Mouse (Mus musculus): ENCODE data around the gene Zdhhc16. TPM values are rescaled to one million over a fixed set of nuclear protein-coding genes. Genes with fewer than 3 reads are reported as not detected.
A peak's percentile ranks its signal among the peaks of the same experiment; 100 is the strongest.

Gene Zdhhc16
- 37.7 and 38.4 TPM in 2 replicates for polyA plus RNA-seq (2015; fragmentation: Nextera tagmentation; extraction: Ambion mirVana)

DNA sequence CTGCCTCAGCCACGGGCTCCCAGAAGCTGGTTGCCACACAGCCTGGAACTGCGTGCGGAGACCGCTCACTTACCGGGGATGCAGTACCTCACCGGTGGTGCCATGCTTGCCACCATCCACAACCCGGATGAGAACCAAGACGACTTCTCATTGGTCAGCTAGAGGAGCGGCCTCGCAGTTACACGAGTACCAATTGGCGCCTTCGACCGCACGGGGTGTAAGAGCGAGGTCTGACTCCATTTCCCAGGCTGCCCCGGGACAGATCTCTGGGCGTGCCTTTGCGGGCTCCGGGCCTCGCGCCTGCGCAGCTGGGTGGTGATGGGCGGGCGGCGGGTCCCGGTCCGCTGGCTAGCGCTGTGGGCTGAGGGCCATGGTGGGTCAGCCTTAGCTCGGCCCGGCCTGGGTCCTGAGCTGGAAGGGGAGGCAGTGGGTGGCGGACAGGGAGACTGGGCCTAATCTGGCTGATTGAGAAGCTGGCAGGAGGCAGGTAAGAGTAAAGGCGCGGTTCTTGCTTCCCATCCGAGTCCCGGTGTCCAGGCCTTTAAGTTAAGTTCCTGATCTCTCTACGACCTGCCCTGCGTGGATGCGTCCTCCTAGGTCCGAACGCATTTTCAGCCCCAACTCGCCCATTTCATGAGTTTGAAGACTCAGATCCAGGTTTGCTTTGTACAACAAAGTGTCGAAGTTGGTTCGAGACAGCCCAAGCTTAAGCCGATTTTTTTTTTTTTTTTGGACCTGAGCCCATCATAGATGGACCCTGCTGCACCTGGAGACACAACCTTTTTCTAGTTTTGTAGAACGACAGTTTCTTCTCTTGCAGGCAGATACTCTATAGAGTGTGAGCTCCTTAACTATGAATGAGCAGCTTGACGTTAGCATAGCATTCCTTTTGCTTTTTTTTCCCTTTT, at the start of gene Zdhhc16, which contains the start of gene Exosc1:
TSS of gene Zdhhc16 (plus strand) at position 302 of the 908 bp plus-strand sequence.
TSS of gene Exosc1 (minus strand) at position 245 of the 908 bp plus-strand sequence.
- 0 out of 2 replicates have a peak, but pooled peaks have one; percentile 1 for TF ChIP-seq CTCF (IDR thresholded peaks at IDR 0.05; ENCODE audit: low read depth)
- peak within 1 kb of the TSS; percentile 67 for H3K9ac ChIP-seq (ENCODE audit: low read depth, low read length)
- peak; percentile 100 for ATAC-seq
- peak within 1 kb of the TSS; percentile 90 for H3K4me2 ChIP-seq (replicated peaks; ENCODE audit: low read depth)
- H3K4me3 ChIP-seq (ENCODE audit: low read depth, low read length) = peak within 1 kb of the TSS; percentile 90
- no peaks in the 10 kb centered on the region for H3K27me3 ChIP-seq (replicated peaks; ENCODE audit: control insufficient read depth, insufficient read depth, low read length)
- peaks cover 15% of the 10 kb centered on the region for H3K36me3 ChIP-seq (ENCODE audit: control insufficient read depth, insufficient read depth)
- under 1% methylated on average over 47 of the region's 47 CpGs for WGBS
- H3K4me1 ChIP-seq (replicated peaks; ENCODE audit: control insufficient read depth, insufficient read depth, low read length) = peaks cover 5% of the 10 kb centered on the region; the same call in 1 of the 2 replicates
- H3K27ac ChIP-seq (ENCODE audit: low read depth, low read length) = peak within 1 kb of the TSS; percentile 28; the same call in 1 of the 2 replicates
- no peaks in the 10 kb centered on the region for H3K9me3 ChIP-seq (ENCODE audit: control insufficient read depth)

DNA sequence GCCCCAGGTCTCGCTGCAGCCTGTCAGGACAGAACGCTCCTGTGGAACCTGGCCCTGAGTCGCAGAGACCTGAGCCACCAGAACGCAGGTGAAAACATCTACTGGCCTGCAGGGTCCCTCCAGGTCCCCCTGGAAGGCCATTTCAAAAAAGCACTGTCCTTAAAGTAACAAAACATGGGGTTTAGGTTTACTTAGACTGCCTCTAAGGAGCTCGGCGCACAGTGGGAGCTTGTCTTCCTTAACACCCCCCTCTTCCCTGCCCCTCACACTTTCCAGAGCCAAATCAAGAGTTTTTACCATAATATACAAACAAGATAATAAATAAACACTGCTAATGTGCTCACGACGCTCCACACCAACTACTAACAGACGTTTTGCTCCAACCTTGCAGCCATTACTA, 49.4 kb upstream of the Zdhhc16 start:
- H3K4me3 ChIP-seq (ENCODE audit: low read depth, low read length) = no peak overlapping the region
- WGBS = 93% methylated on average over 9 of the region's 9 CpGs
- H3K4me1 ChIP-seq (replicated peaks; ENCODE audit: control insufficient read depth, insufficient read depth, low read length) = 0 out of 2 replicates have a peak, but pooled peaks cover 2% of the 10 kb centered on the region
- H3K36me3 ChIP-seq (ENCODE audit: control insufficient read depth, insufficient read depth) = peaks cover 55% of the 10 kb centered on the region
- no peak overlapping the region for H3K27ac ChIP-seq (ENCODE audit: low read depth, low read length)
- no peak overlapping the region for H3K4me2 ChIP-seq (replicated peaks; ENCODE audit: low read depth)
- H3K9ac ChIP-seq (ENCODE audit: low read depth, low read length) = no peak overlapping the region
- TF ChIP-seq CTCF (IDR thresholded peaks at IDR 0.05; ENCODE audit: low read depth) = no peak
- H3K9me3 ChIP-seq (ENCODE audit: control insufficient read depth) = no peaks in the 10 kb centered on the region
- ATAC-seq = no peak
- no peaks in the 10 kb centered on the region for H3K27me3 ChIP-seq (replicated peaks; ENCODE audit: control insufficient read depth, insufficient read depth, low read length)

DNA sequence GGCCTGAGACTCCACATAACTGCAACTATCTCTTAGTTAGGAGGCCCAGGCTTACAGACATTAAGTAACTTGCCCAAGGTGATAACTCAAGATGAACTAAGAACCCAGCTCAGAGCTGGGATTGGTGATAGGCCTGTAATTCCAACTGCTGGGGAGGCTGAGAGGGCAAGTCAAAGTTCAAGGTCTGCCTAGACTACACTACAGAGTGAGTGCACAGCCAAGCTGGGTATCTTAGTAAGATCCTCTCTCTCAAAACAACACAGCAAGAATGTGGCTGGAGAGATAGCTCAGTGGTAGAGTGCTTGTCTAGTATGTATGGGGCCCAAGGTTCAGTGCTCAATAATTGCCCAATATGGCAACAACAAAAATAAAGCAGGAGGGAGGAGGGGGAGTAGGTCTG, 45.1 kb upstream of the Zdhhc16 start:
- H3K4me1 ChIP-seq (replicated peaks; ENCODE audit: control insufficient read depth, insufficient read depth, low read length) = 0 out of 2 replicates have a peak, but pooled peaks cover 2% of the 10 kb centered on the region
- H3K27me3 ChIP-seq (replicated peaks; ENCODE audit: control insufficient read depth, insufficient read depth, low read length) = no peaks in the 10 kb centered on the region
- H3K36me3 ChIP-seq (ENCODE audit: control insufficient read depth, insufficient read depth) = peaks cover 37% of the 10 kb centered on the region
- H3K4me2 ChIP-seq (replicated peaks; ENCODE audit: low read depth) = no peak overlapping the region
- no peak overlapping the region for H3K4me3 ChIP-seq (ENCODE audit: low read depth, low read length)
- ATAC-seq = peak; percentile 84
- no peak for TF ChIP-seq CTCF (IDR thresholded peaks at IDR 0.05; ENCODE audit: low read depth)
- H3K9me3 ChIP-seq (ENCODE audit: control insufficient read depth) = no peaks in the 10 kb centered on the region
- H3K27ac ChIP-seq (ENCODE audit: low read depth, low read length) = peak overlapping the region; percentile 68
- H3K9ac ChIP-seq (ENCODE audit: low read depth, low read length) = no peak overlapping the region

DNA sequence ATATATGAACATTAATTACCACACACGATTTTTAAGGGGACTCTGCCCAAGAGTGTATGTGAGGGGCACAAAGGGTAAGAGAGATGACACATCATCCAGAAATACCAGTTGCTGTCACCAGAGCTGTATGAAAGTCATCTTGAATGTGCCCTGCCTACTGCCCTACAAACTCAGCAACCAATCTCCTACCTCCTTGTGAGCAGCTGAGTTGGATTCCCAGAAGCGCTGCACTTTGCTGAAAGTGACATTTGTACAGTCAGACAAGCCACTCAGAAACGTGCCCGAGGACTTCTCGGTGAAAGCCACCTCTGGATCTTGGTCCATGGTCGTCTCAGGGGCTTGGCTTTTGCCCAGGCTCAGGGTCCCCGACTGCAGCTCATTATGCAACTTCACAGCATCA, 38.3 kb upstream of the Zdhhc16 start:
- peak overlapping the region; percentile 46; the same call in 1 of the 2 replicates for H3K9ac ChIP-seq (ENCODE audit: low read depth, low read length)
- H3K27ac ChIP-seq (ENCODE audit: low read depth, low read length) = peak overlapping the region; percentile 70; the same call in 1 of the 2 replicates
- H3K36me3 ChIP-seq (ENCODE audit: control insufficient read depth, insufficient read depth) = peaks cover 7% of the 10 kb centered on the region; the same call in 1 of the 2 replicates
- ATAC-seq = peak; percentile 15; the same call in 1 of the 2 replicates
- no peaks in the 10 kb centered on the region for H3K9me3 ChIP-seq (ENCODE audit: control insufficient read depth)
- H3K4me3 ChIP-seq (ENCODE audit: low read depth, low read length) = peak overlapping the region; percentile 87
- peaks cover 9% of the 10 kb centered on the region; the same call in 1 of the 2 replicates for H3K4me1 ChIP-seq (replicated peaks; ENCODE audit: control insufficient read depth, insufficient read depth, low read length)
- no peaks in the 10 kb centered on the region for H3K27me3 ChIP-seq (replicated peaks; ENCODE audit: control insufficient read depth, insufficient read depth, low read length)
- no peak for TF ChIP-seq CTCF (IDR thresholded peaks at IDR 0.05; ENCODE audit: low read depth)
- 27% methylated on average over 7 of the region's 7 CpGs for WGBS
- H3K4me2 ChIP-seq (replicated peaks; ENCODE audit: low read depth) = peak overlapping the region; percentile 95

DNA sequence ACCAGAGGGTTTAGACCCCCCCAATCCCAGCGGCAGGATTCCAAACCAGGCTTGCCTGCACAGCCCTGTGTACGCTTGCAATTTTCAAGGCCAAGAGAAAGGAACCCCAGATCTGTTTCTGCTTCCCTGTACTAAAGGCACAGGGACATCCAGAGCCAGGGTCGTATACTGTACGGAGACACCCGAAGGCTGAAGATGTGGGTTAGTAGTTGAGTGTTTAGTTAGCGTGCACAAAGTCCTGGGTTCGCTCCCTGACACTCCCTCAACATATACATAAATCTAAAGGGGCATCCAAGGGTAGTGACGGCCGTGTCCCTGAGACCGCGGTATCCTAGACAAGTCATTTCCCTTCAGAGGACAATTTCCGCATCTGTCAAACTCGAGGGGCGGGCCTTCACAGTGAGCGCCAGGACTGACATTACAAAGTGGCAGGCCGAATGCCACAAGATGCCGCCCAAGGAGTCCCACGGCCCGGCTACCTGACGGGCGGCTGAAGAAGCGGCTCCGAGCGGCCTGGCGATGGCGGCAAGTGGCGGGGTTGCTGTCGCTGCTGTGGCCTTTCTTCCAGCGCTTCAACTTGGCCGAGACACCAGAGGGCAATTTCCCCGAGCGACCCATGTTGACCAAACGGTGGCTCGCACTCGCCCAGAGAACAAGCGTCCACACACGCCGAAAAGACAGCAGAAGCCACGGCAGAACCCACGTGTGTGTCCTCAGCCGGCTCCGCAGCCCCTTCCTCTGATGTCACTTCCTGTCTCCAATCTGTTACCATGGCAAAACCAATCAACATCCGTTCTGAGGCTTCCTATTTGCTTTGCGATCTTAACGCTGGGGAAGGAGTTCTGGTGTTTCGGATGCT, 37.6 kb upstream of the Zdhhc16 start, which contains the start of gene Rrp12:
TSS of gene Rrp12 (minus strand) at position 714 of the 859 bp plus-strand sequence.
- no peaks in the 10 kb centered on the region for H3K27me3 ChIP-seq (replicated peaks; ENCODE audit: control insufficient read depth, insufficient read depth, low read length)
- peak; percentile 85 for ATAC-seq
- TF ChIP-seq CTCF (IDR thresholded peaks at IDR 0.05; ENCODE audit: low read depth) = no peak
- H3K4me2 ChIP-seq (replicated peaks; ENCODE audit: low read depth) = peak within 1 kb of the TSS; percentile 95
- WGBS = under 1% methylated on average over 46 of the region's 46 CpGs
- peaks cover 9% of the 10 kb centered on the region; the same call in 1 of the 2 replicates for H3K4me1 ChIP-seq (replicated peaks; ENCODE audit: control insufficient read depth, insufficient read depth, low read length)
- H3K9me3 ChIP-seq (ENCODE audit: control insufficient read depth) = no peaks in the 10 kb centered on the region
- peak within 1 kb of the TSS; percentile 70 for H3K27ac ChIP-seq (ENCODE audit: low read depth, low read length)
- H3K9ac ChIP-seq (ENCODE audit: low read depth, low read length) = peak within 1 kb of the TSS; percentile 46
- peak within 1 kb of the TSS; percentile 87 for H3K4me3 ChIP-seq (ENCODE audit: low read depth, low read length)
- peaks cover 4% of the 10 kb centered on the region; the same call in 1 of the 2 replicates for H3K36me3 ChIP-seq (ENCODE audit: control insufficient read depth, insufficient read depth)

Measured in intestine, postnatal 0 days (tissue).